Mouse (Mus musculus) neural tube, embryonic 11.5 days (tissue): Measurements from ENCODE around the gene Ttc27. TPM values are rescaled to one million over a fixed set of nuclear protein-coding genes. Genes with fewer than 3 reads are reported as not detected.

Source experiments
- ATAC-seq: fragments of 200-750 bp; cut with Nextera tagmentation; 2 replicates; pipeline ENCODE4 v1.8.0; 2017; ENCODE audit warnings: moderate number of reproducible peaks, mild to moderate bottlenecking, moderate TSS enrichment, moderate library complexity; ENCODE audit not compliant: insufficient read depth, low FRiP score, low TSS enrichment
- DNase-seq: peaks from one replicate; pipeline ENCODE4 v3.0.0-alpha.2; 2015; ENCODE audit warnings: low spot score
- H3K27ac ChIP-seq: fragments of 300-500 bp; sonication (generic); 2 replicates; pipeline ENCODE4 v1.5.1; 2014; ENCODE audit warnings: low read depth, mild to moderate bottlenecking, low read length
- H3K27me3 ChIP-seq: fragments of 300-500 bp; sonication (generic); 2 replicates; pipeline ENCODE4 v1.6.1; 2014; ENCODE audit warnings: mild to moderate bottlenecking, low read length, mixed read lengths; ENCODE audit not compliant: control insufficient read depth, insufficient read depth
- H3K36me3 ChIP-seq: fragments of 300-500 bp; sonication (generic); 2 replicates; pipeline ENCODE4 v1.6.1; 2014; ENCODE audit warnings: mild to moderate bottlenecking, low read length, moderate library complexity, mixed read lengths; ENCODE audit not compliant: control insufficient read depth, insufficient read depth
- H3K4me1 ChIP-seq: fragments of 300-500 bp; sonication (generic); 2 replicates; pipeline ENCODE4 v1.6.1; 2014; ENCODE audit warnings: low read length, mixed read lengths; ENCODE audit not compliant: control insufficient read depth, insufficient read depth
- H3K4me2 ChIP-seq: fragments of 300-500 bp; sonication (generic); 2 replicates; pipeline ENCODE4 v1.6.1; 2014; ENCODE audit warnings: low read depth, mild to moderate bottlenecking, moderate library complexity
- H3K4me3 ChIP-seq: fragments of 300-500 bp; sonication (generic); 2 replicates; pipeline ENCODE4 v1.5.1; 2014; ENCODE audit warnings: low read depth, low read length
- H3K9ac ChIP-seq: fragments of 300-500 bp; sonication (generic); 2 replicates; pipeline ENCODE4 v1.6.1; 2014; ENCODE audit warnings: mild to moderate bottlenecking, low read length
- H3K9me3 ChIP-seq: fragments of 300-500 bp; sonication (generic); 2 replicates; pipeline ENCODE4 v1.6.1; 2016; ENCODE audit warnings: low read length; ENCODE audit not compliant: control insufficient read depth
- WGBS: fragments of 180-500 bp; shearing (Covaris S2); extraction: QIAGEN DNeasy Blood & Tissue Kit; methylation state at CpG from one replicate; pipeline ENCODE4 v1.1.7; 2014; 5-methylcytosine and 5-hydroxymethylcytosine counted together
- polyA plus RNA-seq: library from polyadenylated mRNA; unstranded; fragments of >200 nt; fragmentation: Nextera tagmentation; extraction: Ambion mirVana; gene quantifications from 2 replicates; pipeline ENCODE4 v1.2.1, GENCODE M21; 2014

The Ttc27 gene
- 26.5 and 29.3 TPM in 2 replicates for polyA plus RNA-seq

GRCm38 (mm10) chr17:74717618-74718151 is at the start of gene Ttc27:
Ttc27 (plus strand) TSS chr17:74717732.
- peak within 1 kb of the TSS; percentile 90 for H3K4me3 ChIP-seq
- DNase-seq = peak; percentile 93

GRCm38 (mm10) chr17:74668010-74668409 is 49.5 kb upstream of the Ttc27 start:
- ATAC-seq (no peak), DNase-seq (no peak)
- H3K9ac ChIP-seq = no peak overlapping the region
- 100% methylated on average over 1 of the region's 1 CpGs for WGBS
- no peak overlapping the region for H3K27ac ChIP-seq
- no peak overlapping the region for H3K4me3 ChIP-seq
- no peaks in the 10 kb centered on the region for H3K4me1 ChIP-seq
- H3K9me3 ChIP-seq = no peaks in the 10 kb centered on the region
- no peaks in the 10 kb centered on the region for H3K27me3 ChIP-seq
- H3K36me3 ChIP-seq = peaks cover 10% of the 10 kb centered on the region
- no peak overlapping the region for H3K4me2 ChIP-seq

More at GRCm38 (mm10) chr17:74717618-74718151, at the start of gene Ttc27:
- peaks cover 7% of the 10 kb centered on the region; the same call in 1 of the 2 replicates for H3K4me1 ChIP-seq
- WGBS = under 1% methylated on average over 31 of the region's 31 CpGs
- no peaks in the 10 kb centered on the region for H3K27me3 ChIP-seq
- H3K9ac ChIP-seq = peak within 1 kb of the TSS; percentile 65
- no peaks in the 10 kb centered on the region for H3K36me3 ChIP-seq
- no peak within 1 kb of the TSS for H3K27ac ChIP-seq
- peak within 1 kb of the TSS; percentile 80 for H3K4me2 ChIP-seq
- peak; percentile 87 for ATAC-seq
- no peaks in the 10 kb centered on the region for H3K9me3 ChIP-seq

- no peak overlapping the region for H3K9ac ChIP-seq
- H3K36me3 ChIP-seq = peaks cover 6% of the 10 kb centered on the region; the same call in 1 of the 2 replicates
- H3K9me3 ChIP-seq = no peaks in the 10 kb centered on the region
- DNase-seq = no peak
- H3K4me2 ChIP-seq = no peak overlapping the region
- WGBS = 91% methylated on average over 13 of the region's 13 CpGs
- no peak overlapping the region for H3K27ac ChIP-seq
- no peaks in the 10 kb centered on the region for H3K27me3 ChIP-seq
- ATAC-seq = no peak
- H3K4me3 ChIP-seq = no peak overlapping the region
- no peaks in the 10 kb centered on the region for H3K4me1 ChIP-seq
Measured at GRCm38 (mm10) chr17:74670031-74670430, 47.5 kb upstream of the Ttc27 start.

GRCm38 (mm10) chr17:74672446-74672845 is 45.1 kb upstream of the Ttc27 start:
- Histone ChIP-seq H3K4me1 (no peaks in the 10 kb centered on the region), H3K4me3 (no peak overlapping the region), H3K4me2 (no peak overlapping the region), H3K9me3 (no peaks in the 10 kb centered on the region), H3K27me3 (no peaks in the 10 kb centered on the region), H3K36me3 (peaks cover 6% of the 10 kb centered on the region; the same call in 1 of the 2 replicates), H3K27ac (no peak overlapping the region), H3K9ac (no peak overlapping the region)
- DNase-seq (no peak), ATAC-seq (no peak)
- WGBS = 83% methylated on average over 4 of the region's 4 CpGs

GRCm38 (mm10) chr17:74673251-74673650 is 44.3 kb upstream of the Ttc27 start:
- DNase-seq = peak; percentile 44
- peaks cover 6% of the 10 kb centered on the region; the same call in 1 of the 2 replicates for H3K36me3 ChIP-seq
- H3K4me3 ChIP-seq = no peak overlapping the region

GRCm38 (mm10) chr17:74678061-74678460 is 39.5 kb upstream of the Ttc27 start:
- Histone ChIP-seq H3K27ac (no peak overlapping the region), H3K27me3 (no peaks in the 10 kb centered on the region), H3K4me3 (no peak overlapping the region), H3K4me1 (no peaks in the 10 kb centered on the region), H3K9me3 (no peaks in the 10 kb centered on the region), H3K36me3 (peaks cover 2% of the 10 kb centered on the region), H3K4me2 (no peak overlapping the region), H3K9ac (no peak overlapping the region)
- 94% methylated on average over 8 of the region's 8 CpGs for WGBS
- ATAC-seq (no peak), DNase-seq (no peak)

More at GRCm38 (mm10) chr17:74673251-74673650, 44.3 kb upstream of the Ttc27 start:
- Histone ChIP-seq H3K27me3 (no peaks in the 10 kb centered on the region), H3K27ac (no peak overlapping the region), H3K9ac (no peak overlapping the region), H3K4me2 (no peak overlapping the region), H3K4me1 (no peaks in the 10 kb centered on the region), H3K9me3 (no peaks in the 10 kb centered on the region)
- ATAC-seq = no peak

GRCm38 (mm10) chr17:74684927-74685326 is 32.6 kb upstream of the Ttc27 start:
- Histone ChIP-seq H3K4me1 (no peaks in the 10 kb centered on the region), H3K4me2 (no peak overlapping the region), H3K4me3 (no peak overlapping the region), H3K9me3 (no peaks in the 10 kb centered on the region), H3K9ac (no peak overlapping the region), H3K27me3 (no peaks in the 10 kb centered on the region), H3K36me3 (peaks cover 2% of the 10 kb centered on the region), H3K27ac (no peak overlapping the region)
- no peak for DNase-seq
- ATAC-seq = no peak
- WGBS = 78% methylated on average over 3 of the region's 3 CpGs

GRCm38 (mm10) chr17:74688555-74688954 is 29.0 kb upstream of the Ttc27 start:
- no peak for ATAC-seq
- Histone ChIP-seq H3K4me3 (no peak overlapping the region), H3K36me3 (peaks cover 5% of the 10 kb centered on the region), H3K9ac (no peak overlapping the region), H3K4me2 (no peak overlapping the region), H3K27me3 (no peaks in the 10 kb centered on the region), H3K4me1 (no peaks in the 10 kb centered on the region), H3K27ac (no peak overlapping the region), H3K9me3 (no peaks in the 10 kb centered on the region)
- no peak for DNase-seq
- WGBS = 90% methylated on average over 2 of the region's 2 CpGs

GRCm38 (mm10) chr17:74689406-74689805 is 28.1 kb upstream of the Ttc27 start:
- ATAC-seq = no peak
- H3K9ac ChIP-seq = no peak overlapping the region
- H3K4me3 ChIP-seq = no peak overlapping the region
- H3K4me2 ChIP-seq = no peak overlapping the region
- no peaks in the 10 kb centered on the region for H3K4me1 ChIP-seq
- H3K27me3 ChIP-seq = no peaks in the 10 kb centered on the region
- H3K9me3 ChIP-seq = no peaks in the 10 kb centered on the region
- 95% methylated on average over 4 of the region's 4 CpGs for whole genome bisulfite sequencing
- DNase-seq = no peak
- H3K27ac ChIP-seq = no peak overlapping the region
- peaks cover 5% of the 10 kb centered on the region for H3K36me3 ChIP-seq
